Mouse (Mus musculus) telencephalon, adult 2 months (tissue): ENCODE measurements around the gene Rsu1.
A peak's percentile ranks its signal among the peaks of the same experiment; 100 is the strongest.
"Not testable (repeated sequence)": the region's sequence is repeated elsewhere in the genome, so short reads cannot be mapped to it uniquely, and the experiment has no call there.

Source experiments
- DNase-seq: peaks from one replicate; pipeline ENCODE4 v3.0.0-alpha.2; 2011; ENCODE audit warnings: low read depth, low spot score

Gene Rsu1

GRCm38 (mm10) chr2:13226031-13226430 lies 45.2 kb downstream of the Rsu1 start:
- DNase-seq, result no peak

GRCm38 (mm10) chr2:13224546-13224945 lies 46.7 kb downstream of the Rsu1 start:
- DNase-seq, result no peak

- DNase-seq, result no peak
Measured at GRCm38 (mm10) chr2:13223451-13223850, 47.8 kb downstream of the Rsu1 start.

GRCm38 (mm10) chr2:13220141-13220540 lies 51.1 kb downstream of the Rsu1 start:
- DNase-seq, result no peak

- DNase-seq, result no peak
Measured at GRCm38 (mm10) chr2:13218112-13218511, 53.1 kb downstream of the Rsu1 start.

GRCm38 (mm10) chr2:13206825-13207224 lies 64.4 kb downstream of the Rsu1 start:
- no peak for DNase-seq

- no peak for DNase-seq
Measured at GRCm38 (mm10) chr2:13206367-13206766, 64.8 kb downstream of the Rsu1 start.

- DNase-seq, result no peak
Measured at GRCm38 (mm10) chr2:13202805-13203475, 68.3 kb downstream of the Rsu1 start.

- DNase-seq, result peak; percentile 64
Measured at GRCm38 (mm10) chr2:13199713-13200112, 71.5 kb downstream of the Rsu1 start.

- DNase-seq, result no peak
Measured at GRCm38 (mm10) chr2:13199033-13199432, 72.2 kb downstream of the Rsu1 start.

GRCm38 (mm10) chr2:13195540-13195939 lies 75.7 kb downstream of the Rsu1 start:
- no peak for DNase-seq

- DNase-seq, result no peak
Measured at GRCm38 (mm10) chr2:13192157-13192556, 79.1 kb downstream of the Rsu1 start.

- DNase-seq, result no peak
Measured at GRCm38 (mm10) chr2:13190767-13191166, 80.4 kb downstream of the Rsu1 start.

GRCm38 (mm10) chr2:13188831-13189495 lies 82.3 kb downstream of the Rsu1 start:
- DNase-seq, result peak; percentile 83

GRCm38 (mm10) chr2:13183124-13183523 lies 88.1 kb downstream of the Rsu1 start:
- no peak for DNase-seq

- DNase-seq, result not testable (repeated sequence)
Measured at GRCm38 (mm10) chr2:13181899-13182298, 89.3 kb downstream of the Rsu1 start.

GRCm38 (mm10) chr2:13177698-13178395 lies 93.4 kb downstream of the Rsu1 start:
- DNase-seq, result peak; percentile 38

- no peak for DNase-seq
Measured at GRCm38 (mm10) chr2:13176304-13176620, 95.0 kb downstream of the Rsu1 start.

- DNase-seq, result no peak
Measured at GRCm38 (mm10) chr2:13175536-13176303, 95.5 kb downstream of the Rsu1 start.

GRCm38 (mm10) chr2:13174461-13174860 lies 96.8 kb downstream of the Rsu1 start:
- no peak for DNase-seq

GRCm38 (mm10) chr2:13170651-13171050 lies 100.6 kb downstream of the Rsu1 start:
- DNase-seq, result no peak

- no peak for DNase-seq
Measured at GRCm38 (mm10) chr2:13169962-13170361, 101.3 kb downstream of the Rsu1 start.
